Mouse (Mus musculus) heart, adult 11 months (tissue): ENCODE data around the gene Hspa4.

Experiments
- DNase-seq: peaks from one replicate; pipeline ENCODE4 v3.0.0; 2022

Gene Hspa4

GRCm38 (mm10) chr11:53306965-53307364 is 6.7 kb upstream of the Hspa4 start:
- no peak for DNase-seq

DNA sequence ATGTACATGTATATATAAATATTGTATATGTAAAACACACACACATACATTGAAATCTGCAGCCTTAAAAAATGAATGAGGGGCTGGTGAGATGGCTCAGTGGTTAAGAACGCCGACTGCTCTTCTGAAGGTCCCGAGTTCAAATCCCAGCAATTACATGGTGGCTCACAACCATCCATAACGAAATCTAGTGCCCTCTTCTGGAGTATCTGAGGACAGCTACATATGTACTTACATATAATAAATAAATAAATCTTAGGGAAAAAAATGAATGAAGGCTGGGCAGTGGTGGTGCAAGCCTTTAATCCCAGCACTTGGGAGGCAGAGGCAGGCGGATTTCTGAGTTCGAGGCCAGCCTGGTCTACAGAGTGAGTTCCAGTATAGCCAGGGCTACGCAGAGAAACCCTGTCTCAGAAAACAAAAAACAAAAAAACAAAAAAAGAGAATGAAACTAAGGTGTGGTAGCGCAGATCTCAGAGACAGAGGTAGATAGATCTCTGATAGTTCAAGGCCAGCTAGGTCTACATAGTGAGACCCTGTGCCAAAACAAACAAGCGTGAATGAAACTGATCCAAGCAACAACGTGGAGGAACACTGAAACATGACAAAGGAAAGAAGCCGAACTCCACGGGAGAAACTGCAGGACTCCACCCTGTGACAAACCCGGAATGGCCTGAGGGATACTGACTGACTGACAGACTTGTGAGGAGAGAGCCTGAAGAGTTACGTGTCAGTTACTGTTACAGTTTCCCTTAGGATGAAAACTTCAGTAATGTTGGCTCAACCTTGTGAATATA is 4.0 kb upstream of the Hspa4 start:
- DNase-seq: no peak

- DNase-seq: no peak
Observed at GRCm38 (mm10) chr11:53301167-53301515, 884 bp upstream of the Hspa4 start.

DNA sequence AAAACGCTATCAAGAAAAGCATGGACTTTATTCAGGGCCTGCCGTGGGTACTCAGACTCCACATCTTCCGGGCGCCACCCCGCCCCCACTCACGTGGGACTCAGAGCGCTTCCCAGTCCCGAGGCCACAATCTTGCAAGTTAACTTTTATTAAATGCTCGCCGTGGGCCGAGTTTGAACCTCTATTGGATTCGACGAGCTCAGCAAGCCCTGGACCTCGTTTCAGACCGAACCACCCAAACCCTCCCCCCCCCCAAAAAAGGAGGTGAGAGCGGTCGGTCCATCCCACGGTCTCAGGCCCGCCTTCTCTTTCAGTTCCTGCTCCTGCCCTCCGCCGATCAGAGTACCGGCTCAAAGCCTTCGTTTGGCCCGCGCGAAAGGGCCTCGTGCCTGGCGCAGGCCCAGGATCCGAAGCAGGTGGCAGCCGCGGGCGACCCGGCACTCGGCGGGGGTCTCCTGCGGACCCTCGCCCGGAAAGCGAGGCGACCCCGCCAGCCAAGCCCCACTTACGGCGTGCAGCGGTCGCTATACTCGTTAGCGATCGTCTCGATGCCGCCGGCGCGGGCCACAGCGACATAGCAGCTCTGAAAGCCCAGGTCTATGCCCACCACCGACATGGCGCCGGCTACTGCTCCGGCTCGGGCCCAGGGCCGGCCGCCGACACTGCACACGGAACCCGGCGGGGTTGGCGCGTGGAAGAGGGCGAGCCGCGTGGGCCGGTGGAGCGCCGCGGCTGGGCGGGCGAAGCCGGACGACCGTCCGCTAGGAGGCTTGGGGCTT is 517 bp downstream of the Hspa4 start:
- DNase-seq: peak; percentile 97

DNA sequence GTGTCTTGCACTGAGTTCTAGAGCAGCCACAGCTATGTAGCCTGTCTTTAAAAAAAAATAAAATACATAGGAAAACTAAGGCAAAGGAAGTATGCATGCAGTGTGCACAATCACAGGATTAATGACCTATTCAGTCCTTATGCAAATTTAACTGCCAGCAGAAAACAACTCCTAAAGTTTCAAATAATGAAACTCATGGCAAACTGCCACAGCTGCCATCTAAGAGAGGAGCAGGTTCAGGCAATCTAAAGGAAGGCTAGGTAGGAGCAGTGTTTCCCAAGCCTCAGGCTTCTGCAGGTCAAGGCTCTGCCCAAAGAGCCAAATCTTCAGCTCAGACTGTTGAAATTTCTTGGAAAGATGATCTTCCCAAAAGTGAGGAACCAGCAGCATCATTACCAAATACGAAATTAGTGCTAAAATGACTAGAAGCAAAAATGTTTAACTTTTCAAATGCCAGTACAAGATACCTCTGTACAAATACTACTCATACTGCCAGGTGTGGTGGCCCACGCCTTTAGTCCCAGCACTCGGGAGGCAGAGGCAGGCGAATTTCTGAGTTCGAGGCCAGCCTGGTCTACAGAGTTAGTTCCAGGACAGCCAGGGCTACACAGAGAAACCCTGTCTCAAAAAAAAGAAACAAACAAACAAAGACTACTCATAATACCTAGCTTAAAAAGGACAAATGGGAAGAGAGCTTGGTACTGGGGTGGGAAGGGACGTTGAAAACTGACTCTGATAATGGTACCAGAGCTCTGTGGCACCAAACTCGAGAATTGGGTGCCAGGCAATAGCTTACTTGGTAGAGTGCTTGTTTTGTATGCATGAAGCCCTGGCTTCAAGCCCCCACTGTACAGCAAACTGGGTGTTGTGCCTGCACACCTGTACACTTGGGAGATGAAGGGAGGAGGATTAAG is 2.1 kb downstream of the Hspa4 start:
- peak; percentile 82 for DNase-seq

DNA sequence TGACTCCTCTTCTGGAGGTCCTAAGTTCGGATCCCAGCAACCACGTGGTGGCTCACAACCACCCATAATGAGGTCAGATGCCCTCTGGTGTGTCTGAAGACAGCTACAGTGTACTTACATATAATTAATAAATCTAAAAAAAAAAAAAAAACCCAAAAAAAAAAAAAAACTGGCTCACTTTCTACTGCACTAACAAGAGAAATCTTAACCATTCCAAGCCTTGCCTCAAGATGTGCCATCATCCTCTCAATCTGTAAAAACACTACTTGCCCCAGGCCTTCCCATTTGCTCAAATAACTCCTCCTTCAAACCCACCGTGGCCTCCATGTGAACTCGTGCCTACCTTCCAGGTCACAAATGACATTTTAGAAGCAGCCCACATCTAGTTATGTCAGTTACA is 3.4 kb downstream of the Hspa4 start:
- DNase-seq: peak; percentile 61

- DNase-seq: peak; percentile 68
Observed at GRCm38 (mm10) chr11:53294441-53294840, 5.8 kb downstream of the Hspa4 start.

DNA sequence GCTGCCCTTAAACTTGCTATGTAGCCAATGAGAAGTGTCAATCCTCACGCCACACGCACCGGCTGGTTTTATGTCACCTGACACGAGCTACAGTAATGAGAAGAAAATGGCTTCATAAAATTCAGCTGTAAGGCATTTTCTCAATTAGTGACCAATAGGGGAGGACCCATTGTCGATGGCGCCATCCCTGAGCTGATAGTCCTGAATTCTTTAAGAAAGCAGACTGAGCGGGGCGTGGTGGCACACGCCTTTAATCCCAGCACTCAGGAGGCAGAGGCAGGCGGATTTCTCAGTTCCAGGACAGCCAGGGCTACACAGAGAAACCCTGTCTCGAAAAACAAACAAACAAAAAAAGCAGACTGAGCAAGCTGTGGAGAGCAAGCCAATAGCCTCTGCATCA is 9.4 kb downstream of the Hspa4 start:
- peak; percentile 83 for DNase-seq

GRCm38 (mm10) chr11:53290187-53290586 is 10.1 kb downstream of the Hspa4 start:
- DNase-seq: peak; percentile 18

GRCm38 (mm10) chr11:53285885-53286284 is 14.4 kb downstream of the Hspa4 start:
- no peak for DNase-seq

DNA sequence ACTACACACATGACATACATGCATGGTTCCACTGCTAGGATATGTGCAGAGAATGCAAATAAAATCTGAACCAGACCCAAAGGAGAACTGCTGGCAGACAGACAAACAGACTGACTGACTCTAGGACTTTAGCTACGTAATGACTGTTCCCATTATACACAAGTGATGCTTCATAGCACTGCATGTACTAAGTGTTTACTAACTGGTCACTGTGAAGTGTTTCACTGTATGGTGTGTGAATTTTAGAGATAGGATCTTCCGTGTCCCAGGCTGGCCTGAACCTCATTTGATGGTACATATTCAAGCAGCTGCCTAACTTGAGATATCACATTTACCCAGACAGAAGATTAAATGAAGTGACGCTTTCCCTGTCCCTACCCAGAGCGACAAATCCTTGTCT is 21.8 kb downstream of the Hspa4 start:
- no peak for DNase-seq

DNA sequence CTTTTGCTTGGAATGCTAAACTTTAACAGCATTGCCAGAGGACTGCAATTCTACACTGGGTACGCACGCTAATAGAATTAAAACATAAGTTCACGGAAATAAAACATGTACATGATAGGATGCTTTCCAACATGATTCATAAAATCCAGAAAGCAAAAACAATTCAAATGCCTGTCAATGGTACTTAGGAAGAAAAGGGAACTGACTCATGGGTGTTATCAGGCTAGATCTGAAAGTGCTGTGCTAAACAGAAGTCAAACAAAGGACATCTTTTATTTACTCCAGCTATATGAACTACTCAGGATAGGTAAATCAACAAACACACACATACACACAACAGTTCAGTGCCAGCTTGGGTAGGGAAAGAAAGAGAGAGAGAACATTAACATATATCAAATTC is 24.9 kb downstream of the Hspa4 start:
- no peak for DNase-seq

GRCm38 (mm10) chr11:53273313-53273712 is 26.9 kb downstream of the Hspa4 start:
- DNase-seq: peak; percentile 93

DNA sequence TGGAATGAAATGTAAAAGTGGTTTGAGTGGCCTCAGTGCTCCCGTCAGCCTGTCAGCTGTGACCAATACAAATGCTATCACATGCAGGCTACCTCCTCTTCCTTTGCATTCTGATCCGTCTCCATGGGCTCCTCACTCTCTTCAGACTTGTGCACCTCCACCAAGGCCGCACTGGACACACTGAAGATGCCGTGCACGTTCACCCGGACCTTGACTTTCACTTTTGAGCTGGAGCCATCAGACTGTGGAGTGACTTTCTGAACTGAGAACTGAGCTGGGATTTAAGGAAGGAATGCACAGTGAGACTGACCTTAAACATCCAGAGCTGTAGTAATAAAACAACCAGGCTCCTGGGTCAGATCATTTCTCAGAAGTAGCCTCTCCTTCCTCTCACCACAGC is 30.7 kb downstream of the Hspa4 start:
- DNase-seq: no peak

- DNase-seq: no peak
Observed at GRCm38 (mm10) chr11:53260556-53260955, 39.7 kb downstream of the Hspa4 start.

GRCm38 (mm10) chr11:53260056-53260455 is 40.2 kb downstream of the Hspa4 start:
- no peak for DNase-seq

DNA sequence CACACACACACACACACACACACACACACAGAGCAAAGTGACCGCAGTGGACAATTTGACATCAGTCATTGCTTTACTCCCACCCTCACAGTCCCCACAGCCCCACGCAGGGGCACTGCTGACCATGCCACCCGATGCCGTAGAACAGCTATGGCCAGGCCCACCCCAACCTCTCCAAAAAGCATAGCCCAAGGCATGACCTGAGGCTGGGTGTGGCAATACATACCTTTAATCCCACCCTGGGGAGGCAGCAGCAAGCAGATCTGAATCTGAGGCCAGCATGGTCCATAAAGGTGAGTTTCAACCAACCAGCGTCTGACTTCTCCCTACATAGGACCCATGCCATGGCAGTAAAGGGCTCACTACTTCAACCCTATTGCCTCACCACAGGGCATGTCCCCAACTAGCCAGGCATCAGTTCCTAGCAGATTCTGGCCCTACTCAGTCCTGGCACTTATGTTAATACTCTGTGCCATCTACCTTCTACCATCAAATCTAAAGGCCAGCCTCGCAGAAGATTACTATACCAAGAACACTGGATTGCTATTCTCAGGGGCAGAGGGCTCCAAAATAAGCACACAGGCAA is 41.1 kb downstream of the Hspa4 start:
- no peak for DNase-seq

DNA sequence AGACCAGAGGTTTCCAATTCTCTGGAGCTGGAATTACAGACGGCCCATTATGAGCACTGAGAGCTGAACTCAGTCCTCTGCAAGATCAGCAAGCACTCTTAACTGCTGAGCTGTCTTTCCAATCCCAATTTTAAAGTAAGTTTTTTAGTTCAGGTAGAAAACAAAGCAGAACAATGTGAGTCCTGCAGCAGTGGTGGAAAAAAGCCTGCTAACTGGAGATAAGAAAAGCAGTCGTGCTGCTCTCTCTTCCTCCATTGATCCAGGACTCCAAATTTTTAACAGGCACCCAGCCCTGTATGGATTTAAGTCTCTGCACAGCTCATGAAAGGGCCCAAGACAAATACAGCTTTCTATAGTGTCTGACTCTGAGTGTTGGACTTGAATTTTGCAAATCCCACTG is 43.3 kb downstream of the Hspa4 start:
- DNase-seq: no peak

GRCm38 (mm10) chr11:53254926-53255325 is 45.3 kb downstream of the Hspa4 start:
- DNase-seq: no peak

DNA sequence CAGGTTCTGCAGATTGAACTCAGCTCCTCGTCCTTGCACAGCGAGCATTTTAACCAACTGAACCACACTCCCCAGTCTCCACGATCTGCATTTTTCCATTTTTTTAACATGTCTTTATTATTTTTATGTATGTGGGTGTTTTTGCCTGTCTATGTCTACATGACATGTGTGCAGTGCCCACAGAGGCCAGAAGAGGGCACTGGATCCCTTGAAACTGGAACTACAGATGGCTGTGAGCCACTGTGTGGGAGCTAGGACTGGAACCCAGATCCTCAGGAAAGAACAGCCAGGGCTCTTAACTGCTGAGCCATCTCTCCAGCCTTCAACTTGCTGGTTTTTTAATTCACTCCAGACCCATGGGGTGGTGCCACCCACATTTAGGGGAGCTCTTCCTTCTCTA is 45.8 kb downstream of the Hspa4 start:
- no peak for DNase-seq

DNA sequence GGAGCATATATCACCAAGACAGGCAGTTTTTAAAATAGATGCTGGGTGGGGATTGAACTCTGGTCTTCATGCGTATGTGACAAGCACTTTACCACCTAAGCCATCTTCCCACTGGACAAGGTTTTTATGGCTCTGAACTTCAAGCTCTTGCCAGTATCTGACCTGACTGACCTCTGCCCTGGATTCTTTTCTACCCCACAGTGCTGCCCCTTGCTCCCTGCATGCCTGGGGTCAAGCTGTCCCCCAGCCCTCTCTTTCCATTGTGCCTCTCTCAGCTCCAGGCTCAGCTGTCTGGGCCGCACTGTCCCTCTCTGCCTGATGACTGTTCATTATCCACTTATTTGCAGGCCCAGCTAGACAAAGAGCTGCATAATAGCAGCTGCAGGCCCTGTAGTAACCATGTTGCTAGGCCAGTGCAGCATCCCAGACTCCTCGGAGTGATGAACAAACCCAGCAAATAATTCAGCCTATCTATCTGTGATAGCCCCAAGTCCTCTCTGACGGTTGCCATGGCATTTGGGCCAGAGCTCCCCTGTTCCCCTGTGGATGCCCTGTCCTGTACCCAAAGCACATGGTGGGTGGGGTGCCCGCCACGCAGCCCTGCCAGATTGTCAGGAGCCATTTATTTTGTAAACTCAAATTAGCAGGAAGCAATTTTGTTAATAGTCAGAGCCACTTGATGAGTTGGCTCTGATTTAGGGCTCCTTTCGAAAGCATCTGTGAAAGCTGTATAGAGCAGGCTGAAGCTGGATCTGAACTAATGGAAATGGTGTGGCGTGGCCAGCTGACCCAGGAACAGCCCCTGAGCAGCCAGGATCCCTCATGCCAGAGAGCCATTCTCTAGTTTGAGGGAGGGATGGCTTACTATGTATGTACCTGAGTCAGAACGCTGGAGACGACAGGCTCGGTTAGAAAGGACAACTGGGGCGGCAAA is 47.8 kb downstream of the Hspa4 start:
- no peak for DNase-seq

DNA sequence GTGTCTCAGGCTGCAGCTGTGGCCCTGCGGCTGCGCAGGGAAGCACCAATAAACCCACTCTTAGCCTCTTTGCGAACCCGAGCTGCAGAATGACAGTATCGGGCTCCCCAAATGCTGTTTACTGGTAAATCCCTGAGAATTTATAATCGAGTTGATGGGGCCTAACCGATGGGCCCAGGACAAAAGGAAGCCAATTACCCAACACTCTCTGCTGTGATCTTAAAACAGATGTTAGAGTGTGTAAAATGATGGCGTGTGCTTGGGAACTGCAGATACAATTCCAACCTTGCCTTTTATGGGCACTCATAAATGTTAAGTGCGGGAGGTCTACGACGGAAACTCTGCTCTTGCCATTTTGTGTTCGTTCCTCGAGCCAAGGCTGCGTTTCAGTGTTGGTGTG is 49.5 kb downstream of the Hspa4 start:
- DNase-seq: no peak
